Mouse (Mus musculus) embryonic fibroblast, embryonic 13.5 days (primary cell): Measurements from ENCODE around the gene Tob2.

Source experiments
- CTCF ChIP-seq: IDR thresholded peaks from 2 replicates; pipeline ENCODE4 v1.5.1; 2011; ENCODE audit warnings: mild to moderate bottlenecking, control low read depth, low read length, moderate library complexity, borderline replicate concordance; ENCODE audit not compliant: insufficient read depth
- POLR2A ChIP-seq: IDR thresholded peaks from 2 replicates; pipeline ENCODE4 v1.6.1; 2011; ENCODE audit warnings: low read depth, mild to moderate bottlenecking, control low read depth, low read length, moderate library complexity

- no peak for TF ChIP-seq CTCF
- no peak for TF ChIP-seq POLR2A
Observed at GRCm38 (mm10) chr15:81879531-81880401, 21.2 kb upstream of the Tob2 start.
